Mouse (Mus musculus) neutrophil, adult 59 days (primary cell): ENCODE data around the gene Rgs9bp. TPM values are rescaled to one million over a fixed set of nuclear protein-coding genes. Genes with fewer than 3 reads are reported as not detected.

Experiments
- total RNA-seq, 2 experiments: library from RNA; stranded (reverse); gene quantifications; 1 replicate in 1 of 2; 2 replicates in 1 of 2; pipeline ENCODE4 v1.2.4; 2023

Rgs9bp gene
- under 1 TPM; 0.20 to 0.36 TPM for total RNA-seq

DNA sequence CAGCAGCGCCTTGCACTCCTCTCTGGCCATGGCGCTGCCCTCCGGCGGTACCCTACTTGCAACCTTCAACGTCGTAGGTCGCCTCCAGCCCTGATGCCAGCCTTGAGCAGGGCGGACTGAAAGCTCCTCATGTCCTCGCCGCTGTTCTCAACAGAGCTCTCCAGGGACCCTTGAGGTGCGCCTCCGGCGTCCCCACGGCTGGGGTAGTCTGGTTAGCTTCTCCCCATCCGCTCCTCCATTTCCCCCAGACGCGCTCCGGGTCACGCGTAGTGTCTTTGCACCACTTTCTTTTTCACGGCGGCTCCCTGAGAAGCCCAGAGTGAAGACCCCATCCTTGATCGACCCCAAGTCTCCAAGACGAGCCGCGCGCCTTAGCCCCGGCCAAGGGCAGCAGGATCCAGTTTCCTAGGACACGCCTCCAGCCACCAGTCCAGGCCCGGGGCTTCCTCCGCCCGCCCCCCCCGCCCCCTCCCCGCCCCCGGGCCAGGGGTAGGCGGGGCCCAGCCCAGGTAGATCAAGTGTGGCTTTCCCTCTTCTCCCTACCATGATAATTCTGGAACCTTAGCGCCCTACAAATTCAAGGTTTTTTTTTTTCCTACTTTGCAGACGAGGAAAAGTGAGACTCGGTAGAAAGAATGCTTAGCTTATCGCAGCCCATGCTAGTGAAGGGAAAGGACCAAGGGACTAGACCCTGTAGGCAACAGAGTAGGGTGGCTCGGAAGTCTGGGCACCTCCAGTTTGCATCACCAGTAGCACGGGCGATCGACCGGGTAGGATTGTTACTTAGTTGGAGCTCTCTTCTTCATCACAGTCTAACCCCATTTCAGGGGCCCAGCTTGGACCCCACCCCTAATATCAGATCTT lies at the start of gene Rgs9bp:
Gene Rgs9bp (minus strand): TSS at position 392 of the 864 bp plus-strand sequence.

DNA sequence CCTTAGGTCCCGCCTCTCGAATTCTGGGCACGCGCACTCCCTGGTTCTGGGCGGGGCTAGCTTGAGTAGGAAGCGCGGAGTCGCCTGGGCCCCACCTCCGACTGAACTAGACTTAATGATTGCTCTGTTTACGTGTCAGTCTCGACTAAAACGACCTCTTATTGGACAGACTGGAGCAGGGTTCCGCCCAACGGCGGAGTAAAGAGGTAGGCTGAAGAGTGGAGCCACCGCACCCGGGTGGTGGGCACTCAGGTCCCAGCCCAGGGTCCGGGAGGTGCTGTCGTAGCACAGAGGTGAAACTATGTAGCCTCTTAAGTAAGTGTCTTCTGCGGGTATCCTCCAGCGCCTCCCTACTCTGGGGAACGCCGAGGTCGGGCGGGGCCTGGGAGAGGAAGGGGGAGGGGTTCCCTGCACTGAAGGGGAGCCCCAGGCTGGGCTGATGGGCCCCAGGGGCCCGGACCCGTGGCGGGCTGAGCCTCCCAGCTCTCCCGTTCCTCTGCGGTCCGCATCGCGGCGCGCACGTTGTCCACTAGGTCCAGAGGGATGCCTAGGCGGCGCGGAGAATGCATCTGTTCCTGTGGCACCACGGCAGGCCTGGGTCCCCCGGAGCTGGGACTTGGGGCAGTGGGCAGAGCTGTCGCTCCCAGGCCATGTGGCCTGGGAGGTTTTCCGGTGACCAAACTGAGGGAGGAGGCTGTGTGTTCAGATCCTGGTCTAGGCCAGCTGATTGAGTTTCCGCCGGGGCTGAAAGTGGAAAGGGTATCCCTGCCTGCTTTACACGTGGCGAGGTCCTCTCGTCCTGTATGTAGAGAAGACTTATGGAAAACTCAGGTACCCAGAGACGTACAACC lies 898 bp upstream of the Rgs9bp start, which contains the start of gene Ankrd27:
Gene Ankrd27 (plus strand): TSS at position 190 of the 851 bp plus-strand sequence.

DNA sequence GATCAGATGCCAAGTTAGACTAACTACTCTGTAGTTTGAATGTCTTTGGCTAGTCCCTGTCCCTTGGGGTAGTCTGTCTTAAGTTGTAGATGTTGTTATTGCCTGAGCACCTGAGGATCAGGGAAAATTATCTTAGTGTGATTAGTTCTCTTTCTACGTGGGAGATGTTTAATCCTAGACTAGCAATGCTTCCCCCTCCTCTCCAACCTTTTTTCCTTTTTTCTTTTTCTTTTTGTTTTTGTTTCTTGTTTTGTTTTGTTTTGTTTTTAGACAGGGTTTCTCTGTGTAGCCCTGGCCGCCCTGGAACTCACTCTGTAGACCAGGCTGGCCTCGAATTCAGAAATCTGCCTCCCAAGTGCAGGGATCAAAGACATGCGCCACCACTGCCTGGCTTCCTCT lies 29.2 kb downstream of the Rgs9bp start, which contains the start of gene Nudt19:
Gene Nudt19 (minus strand): TSS at position 100 of the 399 bp plus-strand sequence.

DNA sequence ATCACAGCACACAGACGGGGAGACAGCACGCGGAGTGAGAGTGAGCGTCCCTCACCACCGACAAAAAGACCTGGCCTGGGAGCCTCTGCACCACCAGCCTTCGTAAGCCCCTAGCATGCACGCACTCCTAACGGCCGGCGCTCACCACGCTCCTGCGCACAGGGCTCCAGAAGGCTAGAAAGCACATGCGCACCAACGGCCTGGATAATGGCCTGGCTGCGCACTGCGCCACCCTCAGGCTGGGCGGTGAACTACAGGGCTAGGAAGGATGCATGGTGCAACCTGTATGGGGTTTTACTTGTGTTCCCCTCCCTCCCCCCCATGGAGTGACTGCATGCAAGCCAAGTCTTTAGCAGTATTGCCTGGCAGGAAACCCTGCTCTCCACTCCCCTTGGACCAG lies 47.8 kb downstream of the Rgs9bp start, which contains the start of gene Tdrd12:
Gene Tdrd12 (minus strand): TSS at position 184 of the 400 bp plus-strand sequence.

Other genes with a start within 250 kb of the Rgs9bp start
- 1 to 10 TPM; 8.3 to 8.6 TPM for gene Faap24, start 188.7 kb downstream of the Rgs9bp start, total RNA-seq
- gene Cep89, start 188.5 kb downstream of the Rgs9bp start, total RNA-seq: 1 to 10 TPM; 7.0 to 9.7 TPM
- gene Slc7a9, start 136.8 kb downstream of the Rgs9bp start, total RNA-seq: not detected
- not detected for gene Tdrd12, start 47.8 kb downstream of the Rgs9bp start, total RNA-seq
- 10 to 100 TPM; 11.4 to 15.4 TPM for gene Nudt19, start 29.3 kb downstream of the Rgs9bp start, total RNA-seq
- 10 to 100 TPM; 31.6 to 31.7 TPM for gene Ankrd27, start 662 bp upstream of the Rgs9bp start, total RNA-seq
- gene Pdcd5, start 61.9 kb upstream of the Rgs9bp start, total RNA-seq: 10 to 100 TPM; 25.6 to 25.9 TPM
- gene Dpy19l3, start 168.9 kb upstream of the Rgs9bp start, total RNA-seq: 10 to 100 TPM; 20.6 to 31.9 TPM
- 1 to 10 TPM; 5.0 to 5.2 TPM for gene Zfp507, start 217.4 kb upstream of the Rgs9bp start, total RNA-seq